Mouse (Mus musculus) adrenal gland, adult 18-20 months (tissue): ENCODE results near the gene Eepd1. TPM values are rescaled to one million over a fixed set of nuclear protein-coding genes. Genes with fewer than 3 reads are reported as not detected.

ENCODE experiments used
- DNase-seq, 2 experiments: peaks; one replicate each; pipeline ENCODE4 v3.0.0; 2021 to 2022; ENCODE audit warnings: low spot score in 2 of 2
- total RNA-seq, 2 experiments: library from RNA; stranded (reverse); gene quantifications; 1 replicate in 1 of 2; 2 replicates in 1 of 2; pipeline ENCODE4 v1.2.3; 2021

The Eepd1 gene
- total RNA-seq, 2 experiments from 2014 or later: 20.3 to 60.0 TPM

DNA sequence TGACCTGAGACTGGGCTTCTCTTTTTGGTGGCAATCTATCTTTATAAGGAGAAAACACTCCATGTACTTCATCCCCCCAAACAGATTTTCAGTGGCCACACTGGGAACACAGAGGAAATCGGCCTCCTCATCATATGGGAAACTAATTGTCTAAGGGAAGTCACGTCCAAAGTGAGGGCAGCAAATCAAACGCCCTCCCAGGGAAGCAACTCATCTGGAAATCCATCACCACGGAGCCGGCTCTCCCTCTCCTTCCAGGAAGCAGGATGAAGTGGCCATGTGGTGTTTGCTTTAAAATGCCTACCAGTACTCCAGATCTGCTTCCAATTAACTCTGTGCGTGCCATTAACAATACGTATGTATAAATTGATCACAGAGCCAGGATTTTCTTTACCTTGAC, 92.4 kb downstream of the Eepd1 start:
- DNase-seq: no peak

DNA sequence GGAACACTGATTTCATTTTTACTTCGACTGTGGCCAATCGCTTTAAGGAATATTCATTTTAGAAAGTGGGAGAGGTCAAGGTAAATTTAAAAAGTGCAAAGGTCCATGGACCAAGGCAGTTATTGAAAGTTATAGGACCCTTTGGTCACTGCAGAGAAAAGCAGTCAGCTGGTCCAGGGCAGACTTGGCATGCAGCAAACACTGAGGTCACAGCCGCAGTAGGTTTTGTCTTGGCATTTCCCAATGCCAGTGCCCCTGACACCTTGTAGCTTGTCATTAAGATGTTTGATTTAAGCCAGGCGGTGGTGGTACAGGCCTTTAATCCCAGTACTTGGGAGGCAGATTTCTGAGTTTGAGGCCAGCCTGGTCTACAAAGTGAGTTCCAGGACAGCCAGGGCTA, 92.8 kb downstream of the Eepd1 start:
- no peak for DNase-seq

DNA sequence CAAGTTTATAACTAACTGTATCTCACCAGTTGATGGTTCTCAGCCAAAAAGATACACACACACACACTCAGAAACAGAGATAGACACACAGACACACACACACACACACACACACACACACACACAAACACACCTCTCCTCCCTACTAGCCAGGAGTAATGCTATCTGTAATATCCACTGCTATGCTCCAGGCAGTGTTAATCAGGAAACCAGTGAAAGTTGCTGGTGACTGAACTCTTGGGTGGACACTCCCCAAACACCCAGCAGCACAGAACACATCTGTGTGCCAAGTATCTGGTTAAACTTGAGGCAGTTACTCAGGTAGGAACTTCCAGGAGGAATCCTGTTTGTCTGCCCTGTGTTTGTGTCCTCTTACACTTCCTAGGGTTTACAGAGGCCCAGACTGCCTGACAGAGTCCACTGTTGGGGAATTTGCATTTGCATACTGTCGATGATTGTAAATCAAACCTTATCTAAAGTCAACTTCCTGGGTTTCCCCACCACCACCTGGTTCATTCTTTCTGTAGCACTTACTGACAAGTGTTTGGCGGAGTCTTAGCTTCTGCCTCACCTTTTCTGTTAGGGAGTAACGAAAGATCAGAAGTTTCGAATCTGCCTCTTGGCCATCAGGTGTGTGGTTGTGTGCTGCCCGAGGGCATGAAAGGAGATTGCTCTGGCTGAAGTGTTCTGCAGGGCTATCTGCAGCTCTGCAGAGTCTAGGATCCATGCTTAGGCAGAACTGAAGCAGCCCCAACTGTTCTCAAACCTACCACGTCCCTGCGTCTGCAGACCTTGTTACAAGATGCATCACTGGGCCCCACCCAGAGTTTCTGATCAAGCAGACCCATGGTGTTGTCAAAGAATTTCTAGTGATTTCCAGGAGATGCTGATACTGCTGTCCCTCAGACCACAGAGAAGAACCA, 97.6 kb downstream of the Eepd1 start:
- DNase-seq: no peak

DNA sequence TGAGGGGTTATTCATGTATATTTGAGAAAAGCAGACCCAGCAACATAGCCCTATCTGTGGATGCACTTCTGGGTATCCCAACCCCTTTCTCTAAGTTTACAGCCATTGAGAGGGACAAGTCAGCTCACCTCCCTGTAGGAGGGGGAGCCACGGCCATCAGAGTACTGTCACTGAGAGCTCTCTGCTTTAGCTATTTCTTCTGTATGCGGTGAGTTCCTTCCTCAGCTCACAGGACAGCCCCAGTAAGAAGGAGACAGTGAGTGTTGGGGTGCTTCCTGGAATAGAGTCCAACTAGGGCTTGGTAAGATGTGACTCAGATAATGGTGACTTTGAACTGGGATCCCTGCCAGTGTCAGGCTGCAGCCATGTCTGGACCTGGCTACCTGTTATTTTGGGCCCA, 102.3 kb downstream of the Eepd1 start:
- DNase-seq: no peak

- no peak for DNase-seq
Observed at GRCm38 (mm10) chr9:25585614-25586013, 104.3 kb downstream of the Eepd1 start.

GRCm38 (mm10) chr9:25588581-25588980, 107.2 kb downstream of the Eepd1 start:
- DNase-seq: no peak

- no peak for DNase-seq
Observed at GRCm38 (mm10) chr9:25590740-25591139, 109.4 kb downstream of the Eepd1 start.

DNA sequence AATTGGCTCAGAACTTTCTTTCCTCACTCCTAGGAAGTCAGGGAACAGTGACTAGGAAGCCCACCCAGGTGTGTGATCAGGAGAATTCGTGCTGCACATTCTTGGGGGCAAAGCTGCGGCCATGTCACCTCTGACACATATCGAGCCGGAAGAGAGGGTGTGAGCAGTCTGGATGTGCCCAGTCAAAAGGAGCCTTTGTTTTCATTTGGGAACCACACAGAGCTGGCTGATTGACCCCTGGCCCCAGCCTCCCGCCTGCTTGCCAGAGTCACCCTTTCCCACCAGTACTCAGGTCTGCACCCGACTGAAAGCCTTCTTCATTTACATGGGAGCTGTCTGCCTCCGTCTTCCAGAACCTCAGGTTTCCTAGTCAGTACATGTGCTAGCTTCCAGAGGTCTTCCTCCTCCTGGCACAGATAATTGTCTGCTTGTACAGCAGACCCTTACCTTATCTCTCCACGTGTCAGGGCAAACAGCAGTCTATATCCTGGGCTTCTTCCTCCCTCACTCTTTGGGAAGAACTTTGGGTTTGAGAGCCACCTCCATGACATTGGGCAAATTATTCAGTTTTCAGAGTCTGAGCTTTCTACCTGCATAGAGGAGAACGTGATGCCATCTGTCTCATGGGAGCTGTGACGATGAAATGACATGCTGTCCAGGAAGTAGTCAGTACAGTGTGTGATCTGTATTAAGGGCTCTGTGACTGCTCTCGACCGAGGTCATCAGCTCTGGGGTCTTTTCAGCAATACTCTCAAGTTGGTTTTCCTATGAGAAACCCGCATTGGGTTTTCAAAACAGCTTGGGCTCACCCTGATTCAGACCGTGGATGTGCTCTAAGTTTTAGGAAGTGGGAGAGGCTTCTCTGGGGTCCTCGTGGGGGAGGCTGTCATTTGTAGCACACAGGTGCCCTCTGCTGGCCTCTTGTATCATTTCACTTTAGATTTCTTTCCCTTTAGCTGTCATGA, 110.3 kb downstream of the Eepd1 start:
- DNase-seq: no peak

- no peak for DNase-seq
Observed at GRCm38 (mm10) chr9:25592355-25592955, 111.1 kb downstream of the Eepd1 start.

- DNase-seq: no peak
Observed at GRCm38 (mm10) chr9:25624744-25625143, 143.4 kb downstream of the Eepd1 start.

DNA sequence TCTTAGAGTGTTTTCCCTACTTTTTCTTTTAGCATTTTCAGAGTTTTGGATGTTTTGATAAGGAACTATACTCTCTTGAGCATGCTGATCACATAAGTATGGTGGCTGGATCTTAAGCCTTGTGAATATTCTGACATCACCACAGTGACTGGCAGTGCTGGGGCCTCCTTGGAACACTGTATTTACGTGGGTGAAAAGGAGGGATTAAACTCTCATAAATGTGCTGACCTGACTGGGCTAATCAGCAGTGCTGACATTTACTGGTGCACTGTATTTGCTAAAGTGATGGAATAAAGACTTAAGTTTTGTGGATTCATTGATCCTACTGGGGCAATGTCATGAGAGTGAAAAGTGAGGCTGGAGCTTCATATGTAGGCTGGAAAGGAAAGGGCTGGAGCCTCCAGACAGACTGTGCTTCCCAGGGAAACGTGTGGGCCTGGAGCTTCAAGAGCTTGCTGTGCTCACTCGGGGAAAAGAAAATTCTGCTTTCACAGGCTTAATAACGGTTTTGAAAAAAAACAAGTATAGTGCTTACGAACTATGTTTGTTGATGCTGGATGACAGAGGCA, 148.3 kb downstream of the Eepd1 start:
- DNase-seq: no peak

Other genes with a start within 250 kb of the Eepd1 start
- gene Sept7, start 229.1 kb upstream of the Eepd1 start, total RNA-seq: 100 to 1,000 TPM; 112 to 113 TPM